Mouse (Mus musculus): ENCODE measurements around the gene Syne1. TPM values are rescaled to one million over a fixed set of nuclear protein-coding genes. Genes with fewer than 3 reads are reported as not detected.

Gene Syne1
- polyA plus RNA-seq, 1 experiment from 2014 or later = 3.6 TPM

GRCm38 (mm10) chr10:5167481-5167880 lies 383.8 kb downstream of the Syne1 start:
- Histone ChIP-seq H3K36me3 (ENCODE audit: control insufficient read depth, insufficient read depth, low read length) (no peaks in the 10 kb centered on the region), H3K9ac (ENCODE audit: low read length) (no peak overlapping the region), H3K4me3 (ENCODE audit: low read depth, low read length) (no peak overlapping the region), H3K9me3 (ENCODE audit: control insufficient read depth, low read length) (no peaks in the 10 kb centered on the region), H3K4me2 (replicated peaks; ENCODE audit: low read depth) (no peak overlapping the region), H3K27ac (replicated peaks) (no peak overlapping the region), H3K4me1 (replicated peaks; ENCODE audit: control insufficient read depth, insufficient read depth) (no peaks in the 10 kb centered on the region), H3K27me3 (ENCODE audit: control insufficient read depth, insufficient read depth, low read length) (no peaks in the 10 kb centered on the region)
- ATAC-seq (ENCODE audit: low FRiP score, low TSS enrichment) = no peak
- no peak for DNase-seq (ENCODE audit: low spot score)
- no peak for TF ChIP-seq CTCF (IDR thresholded peaks at IDR 0.05; ENCODE audit: low read depth)
- no peak for TF ChIP-seq EP300 (optimal IDR thresholded peaks at IDR 0.05)
- WGBS = 57% methylated on average over 3 of the region's 3 CpGs

GRCm38 (mm10) chr10:5165439-5165838 lies 385.8 kb downstream of the Syne1 start:
- WGBS = 61% methylated on average over 5 of the region's 5 CpGs
- Histone ChIP-seq H3K27me3 (ENCODE audit: control insufficient read depth, insufficient read depth, low read length) (no peaks in the 10 kb centered on the region), H3K36me3 (ENCODE audit: control insufficient read depth, insufficient read depth, low read length) (no peaks in the 10 kb centered on the region), H3K9ac (ENCODE audit: low read length) (no peak overlapping the region), H3K4me1 (replicated peaks; ENCODE audit: control insufficient read depth, insufficient read depth) (no peaks in the 10 kb centered on the region), H3K4me2 (replicated peaks; ENCODE audit: low read depth) (no peak overlapping the region), H3K4me3 (ENCODE audit: low read depth, low read length) (no peak overlapping the region), H3K27ac (replicated peaks) (no peak overlapping the region), H3K9me3 (ENCODE audit: control insufficient read depth, low read length) (no peaks in the 10 kb centered on the region)
- DNase-seq (ENCODE audit: low spot score) = no peak
- TF ChIP-seq CTCF (IDR thresholded peaks at IDR 0.05; ENCODE audit: low read depth) (no peak), EP300 (optimal IDR thresholded peaks at IDR 0.05) (no peak)
- ATAC-seq (ENCODE audit: low FRiP score, low TSS enrichment) = peak; percentile 35; the same call in 1 of the 2 replicates

GRCm38 (mm10) chr10:5163770-5164169 lies 387.5 kb downstream of the Syne1 start:
- Histone ChIP-seq H3K4me2 (replicated peaks; ENCODE audit: low read depth) (no peak overlapping the region), H3K27ac (replicated peaks) (no peak overlapping the region), H3K4me3 (ENCODE audit: low read depth, low read length) (no peak overlapping the region), H3K9ac (ENCODE audit: low read length) (no peak overlapping the region), H3K27me3 (ENCODE audit: control insufficient read depth, insufficient read depth, low read length) (no peaks in the 10 kb centered on the region), H3K9me3 (ENCODE audit: control insufficient read depth, low read length) (no peaks in the 10 kb centered on the region), H3K36me3 (ENCODE audit: control insufficient read depth, insufficient read depth, low read length) (no peaks in the 10 kb centered on the region), H3K4me1 (replicated peaks; ENCODE audit: control insufficient read depth, insufficient read depth) (no peaks in the 10 kb centered on the region)
- WGBS = 60% methylated on average over 6 of the region's 6 CpGs
- DNase-seq (ENCODE audit: low spot score) (no peak), ATAC-seq (ENCODE audit: low FRiP score, low TSS enrichment) (no peak)
- TF ChIP-seq CTCF (IDR thresholded peaks at IDR 0.05; ENCODE audit: low read depth) (no peak), EP300 (optimal IDR thresholded peaks at IDR 0.05) (no peak)

DNA sequence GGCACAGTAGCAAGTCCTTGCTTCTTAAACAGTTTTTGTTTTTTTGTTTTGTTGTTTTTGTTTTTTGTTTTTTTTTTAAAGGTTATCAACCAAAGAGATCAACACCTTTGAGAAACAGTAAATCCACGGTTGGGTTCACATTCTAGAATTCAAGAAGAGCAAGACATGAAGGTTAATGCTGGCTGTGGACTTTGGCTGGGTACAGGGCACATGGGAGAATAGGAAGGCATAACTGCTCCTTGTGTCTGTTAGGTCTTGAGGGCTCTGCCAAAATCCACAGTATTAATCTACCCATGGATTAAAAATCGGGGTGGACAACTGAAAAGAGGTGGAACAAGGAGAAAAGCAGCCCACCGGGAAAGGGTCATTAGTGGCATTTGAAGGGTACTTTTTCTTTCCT lies 388.0 kb downstream of the Syne1 start:
- Histone ChIP-seq H3K4me2 (replicated peaks; ENCODE audit: low read depth) (no peak overlapping the region), H3K4me1 (replicated peaks; ENCODE audit: control insufficient read depth, insufficient read depth) (no peaks in the 10 kb centered on the region), H3K9me3 (ENCODE audit: control insufficient read depth, low read length) (no peaks in the 10 kb centered on the region), H3K27ac (replicated peaks) (no peak overlapping the region), H3K4me3 (ENCODE audit: low read depth, low read length) (no peak overlapping the region), H3K9ac (ENCODE audit: low read length) (no peak overlapping the region), H3K36me3 (ENCODE audit: control insufficient read depth, insufficient read depth, low read length) (no peaks in the 10 kb centered on the region), H3K27me3 (ENCODE audit: control insufficient read depth, insufficient read depth, low read length) (no peaks in the 10 kb centered on the region)
- ATAC-seq (ENCODE audit: low FRiP score, low TSS enrichment) (no peak), DNase-seq (ENCODE audit: low spot score) (no peak)
- 71% methylated on average over 3 of the region's 3 CpGs for WGBS
- TF ChIP-seq EP300 (optimal IDR thresholded peaks at IDR 0.05) (no peak), CTCF (IDR thresholded peaks at IDR 0.05; ENCODE audit: low read depth) (no peak)

- WGBS = 50% methylated on average over 12 of the region's 12 CpGs
These were observed 389.8 kb downstream of the Syne1 start for GRCm38 (mm10) chr10:5161394-5161872.

DNA sequence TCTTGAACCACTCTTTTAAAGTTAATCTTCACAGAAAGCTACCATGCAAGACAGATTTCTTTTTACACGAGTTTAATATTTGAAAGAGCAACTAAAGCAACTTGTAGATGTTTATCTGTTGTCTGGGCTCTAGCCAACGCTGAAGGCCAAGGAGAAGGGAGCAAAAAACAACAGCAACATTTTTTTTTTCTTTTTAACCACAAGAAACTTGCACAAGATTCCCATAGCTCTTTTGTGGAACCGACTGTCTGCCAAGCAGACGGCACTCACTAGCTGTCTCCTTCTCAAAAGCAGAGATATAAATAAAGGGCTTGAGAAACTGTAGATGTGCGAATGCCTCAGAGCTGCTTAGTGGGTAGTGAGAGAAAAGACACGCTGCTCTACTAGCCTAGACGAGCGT lies 391.6 kb downstream of the Syne1 start:
- no peak overlapping the region for H3K4me3 ChIP-seq (ENCODE audit: low read depth, low read length)
- H3K9ac ChIP-seq (ENCODE audit: low read length) = no peak overlapping the region
- WGBS = 47% methylated on average over 8 of the region's 8 CpGs
- TF ChIP-seq EP300 (optimal IDR thresholded peaks at IDR 0.05) (no peak), CTCF (IDR thresholded peaks at IDR 0.05; ENCODE audit: low read depth) (no peak)
- no peak overlapping the region for H3K4me2 ChIP-seq (replicated peaks; ENCODE audit: low read depth)
- H3K4me1 ChIP-seq (replicated peaks; ENCODE audit: control insufficient read depth, insufficient read depth) = no peaks in the 10 kb centered on the region
- H3K36me3 ChIP-seq (ENCODE audit: control insufficient read depth, insufficient read depth, low read length) = peaks cover 3% of the 10 kb centered on the region; the same call in 1 of the 2 replicates
- no peaks in the 10 kb centered on the region for H3K9me3 ChIP-seq (ENCODE audit: control insufficient read depth, low read length)
- H3K27me3 ChIP-seq (ENCODE audit: control insufficient read depth, insufficient read depth, low read length) = no peaks in the 10 kb centered on the region
- no peak for DNase-seq (ENCODE audit: low spot score)
- no peak overlapping the region for H3K27ac ChIP-seq (replicated peaks)
- no peak for ATAC-seq (ENCODE audit: low FRiP score, low TSS enrichment)

More at GRCm38 (mm10) chr10:5161394-5161872, 389.8 kb downstream of the Syne1 start:
- H3K9ac ChIP-seq (ENCODE audit: low read length) = no peak overlapping the region
- no peaks in the 10 kb centered on the region for H3K4me1 ChIP-seq (replicated peaks; ENCODE audit: control insufficient read depth, insufficient read depth)
- no peaks in the 10 kb centered on the region for H3K9me3 ChIP-seq (ENCODE audit: control insufficient read depth, low read length)
- TF ChIP-seq EP300 (optimal IDR thresholded peaks at IDR 0.05) = no peak
- TF ChIP-seq CTCF (IDR thresholded peaks at IDR 0.05; ENCODE audit: low read depth) = peak; percentile 78
- H3K27me3 ChIP-seq (ENCODE audit: control insufficient read depth, insufficient read depth, low read length) = no peaks in the 10 kb centered on the region
- H3K4me2 ChIP-seq (replicated peaks; ENCODE audit: low read depth) = no peak overlapping the region
- DNase-seq (ENCODE audit: low spot score) (peak; percentile 44), ATAC-seq (ENCODE audit: low FRiP score, low TSS enrichment) (no peak)
- no peak overlapping the region for H3K4me3 ChIP-seq (ENCODE audit: low read depth, low read length)
- H3K27ac ChIP-seq (replicated peaks) = no peak overlapping the region
- H3K36me3 ChIP-seq (ENCODE audit: control insufficient read depth, insufficient read depth, low read length) = peaks cover 3% of the 10 kb centered on the region; the same call in 1 of the 2 replicates
